Mouse (Mus musculus): ENCODE measurements at regions not wholly inside any gene's neighbourhood (a gene's known extent, or its start where the extent isn't known, plus 50 kb on each side); places are given as distances from the start of the nearest gene placed in this dataset.

- Histone ChIP-seq H3K4me3 (ENCODE audit: control insufficient read depth in 1 of 2, insufficient read depth in 1 of 2, low read depth in 2 of 2, low read length in 2 of 2) (no peak overlapping the region), H3K4me1 (ENCODE audit: control insufficient read depth in 1 of 2, insufficient read depth in 2 of 2, low read length in 2 of 2) (no peaks in the 10 kb centered on the region), H3K79me2 (ENCODE audit: control insufficient read depth, insufficient read depth, low read length, poor library complexity) (no peaks in the 10 kb centered on the region), H3K9ac (ENCODE audit: control insufficient read depth, low read depth, low read length, poor library complexity, severe bottlenecking) (no peak overlapping the region), H3K27me3 (ENCODE audit: control insufficient read depth in 1 of 2, insufficient read depth in 2 of 2, low read length in 2 of 2) (no peaks in the 10 kb centered on the region), H3K27ac (ENCODE audit: control insufficient read depth, low read depth, low read length) (no peak overlapping the region), H3K36me3 (ENCODE audit: control insufficient read depth in 1 of 2, insufficient read depth in 2 of 2, low read length in 2 of 2) (no peaks in the 10 kb centered on the region), H3K9me3 (replicated peaks; ENCODE audit: insufficient read depth, low read length) (no peaks in the 10 kb centered on the region)
- no peak for TF ChIP-seq GABPA (IDR thresholded peaks at IDR 0.05; ENCODE audit: low read depth, low read length)
- no peak for TF ChIP-seq POLR2A (IDR thresholded peaks at IDR 0.05; ENCODE audit: control insufficient read depth in 1 of 2, insufficient read depth in 1 of 2, low read depth in 1 of 2, low read length in 2 of 2, poor library complexity in 1 of 2)
- TF ChIP-seq CHD1 (IDR thresholded peaks at IDR 0.05; ENCODE audit: low read depth, low read length) = no peak
- TF ChIP-seq POLR2AphosphoS2 (IDR thresholded peaks at IDR 0.05; ENCODE audit: low read length) = no peak
- no peak for TF ChIP-seq MYC (IDR thresholded peaks at IDR 0.05; ENCODE audit: low read depth, low read length)
- TF ChIP-seq MAZ (IDR thresholded peaks at IDR 0.05; ENCODE audit: low read depth, low read length) = no peak
- TF ChIP-seq CTCF (IDR thresholded peaks at IDR 0.05 in 2 of 3, conservative IDR thresholded peaks at IDR 0.05 in 1 of 3; ENCODE audit: control insufficient read depth in 1 of 3, insufficient read depth in 1 of 3, low read depth in 2 of 3, low read length in 3 of 3, poor library complexity in 1 of 3, severe bottlenecking in 1 of 3) = no peak
- no peak for TF ChIP-seq POLR2AphosphoS5 (IDR thresholded peaks at IDR 0.05; ENCODE audit: borderline replicate concordance, low read depth, low read length)
- DNase-seq (ENCODE audit: low read depth, low spot score) = no peak
Measured at GRCm38 (mm10) chr1:143540701-143541100, 99.8 kb upstream of the B3galt2 start.
